Mouse (Mus musculus): ENCODE measurements at regions not wholly inside any gene's neighbourhood (a gene's known extent, or its start where the extent isn't known, plus 50 kb on each side); places are given as distances from the start of the nearest gene placed in this dataset.

- DNase-seq (ENCODE audit: low read depth, low spot score): no peak
Measured at GRCm38 (mm10) chr13:115427091-115428033, 325.6 kb upstream of the Itga1 start.

GRCm38 (mm10) chr13:115425610-115426562 lies 324.1 kb upstream of the Itga1 start:
- DNase-seq (ENCODE audit: low read depth, low spot score): no peak

GRCm38 (mm10) chr13:115423761-115424160 lies 322.0 kb upstream of the Itga1 start:
- DNase-seq (ENCODE audit: low read depth, low spot score): no peak

- DNase-seq (ENCODE audit: low read depth, low spot score): no peak
Measured at GRCm38 (mm10) chr13:115421483-115421882, 319.7 kb upstream of the Itga1 start.

- no peak for DNase-seq (ENCODE audit: low read depth, low spot score)
Measured at GRCm38 (mm10) chr13:115417829-115418228, 316.1 kb upstream of the Itga1 start.

GRCm38 (mm10) chr13:115413721-115414531 lies 312.2 kb upstream of the Itga1 start:
- no peak for DNase-seq (ENCODE audit: low read depth, low spot score)

- no peak for DNase-seq (ENCODE audit: low read depth, low spot score)
Measured at GRCm38 (mm10) chr13:115405916-115406315, 304.2 kb upstream of the Itga1 start.

- no peak for DNase-seq (ENCODE audit: low read depth, low spot score)
Measured at GRCm38 (mm10) chr13:115400706-115401215, 299.0 kb upstream of the Itga1 start.

GRCm38 (mm10) chr13:115379682-115380081 lies 277.9 kb upstream of the Itga1 start:
- no peak for DNase-seq (ENCODE audit: low read depth, low spot score)

GRCm38 (mm10) chr13:115376180-115376880 lies 274.6 kb upstream of the Itga1 start:
- no peak for DNase-seq (ENCODE audit: low read depth, low spot score)

- DNase-seq (ENCODE audit: low read depth, low spot score): no peak
Measured at GRCm38 (mm10) chr13:115361457-115361856, 259.7 kb upstream of the Itga1 start.

- DNase-seq (ENCODE audit: low read depth, low spot score): no peak
Measured at GRCm38 (mm10) chr13:115347022-115347398, 245.2 kb upstream of the Itga1 start.

- no peak for DNase-seq (ENCODE audit: low read depth, low spot score)
Measured at GRCm38 (mm10) chr13:115346115-115347021, 244.6 kb upstream of the Itga1 start.

GRCm38 (mm10) chr13:115329000-115329960 lies 227.5 kb upstream of the Itga1 start:
- no peak for DNase-seq (ENCODE audit: low read depth, low spot score)

- no peak for DNase-seq (ENCODE audit: low read depth, low spot score)
Measured at GRCm38 (mm10) chr13:115326294-115326693, 224.5 kb upstream of the Itga1 start.

GRCm38 (mm10) chr13:115316681-115317080 lies 214.9 kb upstream of the Itga1 start:
- DNase-seq (ENCODE audit: low read depth, low spot score): no peak

- no peak for DNase-seq (ENCODE audit: low read depth, low spot score)
Measured at GRCm38 (mm10) chr13:115308586-115308985, 206.8 kb upstream of the Itga1 start.

GRCm38 (mm10) chr13:115287371-115287770 lies 185.6 kb upstream of the Itga1 start:
- no peak for DNase-seq (ENCODE audit: low read depth, low spot score)
